Mouse (Mus musculus): ENCODE data around the gene Lrp1. TPM values are rescaled to one million over a fixed set of nuclear protein-coding genes. Genes with fewer than 3 reads are reported as not detected.

Gene Lrp1
- polyA plus RNA-seq, 1 experiment from 2014 or later = 23.2 TPM

- Histone ChIP-seq H3K9ac (peak overlapping the region; percentile 73), H3K4me1 (replicated peaks) (peaks cover 35% of the 10 kb centered on the region), H3K4me3 (replicated peaks) (peak overlapping the region; percentile 68), H3K27ac (replicated peaks) (peak overlapping the region; percentile 89), H3K36me3 (replicated peaks) (peaks cover 18% of the 10 kb centered on the region), H3K9me3 (replicated peaks) (no peaks in the 10 kb centered on the region), H3K4me2 (peak overlapping the region; percentile 93), H3K27me3 (peaks cover 8% of the 10 kb centered on the region)
- under 1% methylated on average over 25 of the region's 25 CpGs for WGBS (ENCODE audit: insufficient replicate concordance)
- peak; percentile 47 for ATAC-seq (ENCODE audit: insufficient read depth)
Observed at GRCm38 (mm10) chr10:127643553-127644238, 22.7 kb upstream of the Lrp1 start.

GRCm38 (mm10) chr10:127642772-127643552 lies 22.0 kb upstream of the Lrp1 start, which contains the start of gene Stat6:
TSS of gene Stat6 (plus strand) at chr10:127642986.
- 1% methylated on average over 37 of the region's 37 CpGs for WGBS (ENCODE audit: insufficient replicate concordance)

DNA sequence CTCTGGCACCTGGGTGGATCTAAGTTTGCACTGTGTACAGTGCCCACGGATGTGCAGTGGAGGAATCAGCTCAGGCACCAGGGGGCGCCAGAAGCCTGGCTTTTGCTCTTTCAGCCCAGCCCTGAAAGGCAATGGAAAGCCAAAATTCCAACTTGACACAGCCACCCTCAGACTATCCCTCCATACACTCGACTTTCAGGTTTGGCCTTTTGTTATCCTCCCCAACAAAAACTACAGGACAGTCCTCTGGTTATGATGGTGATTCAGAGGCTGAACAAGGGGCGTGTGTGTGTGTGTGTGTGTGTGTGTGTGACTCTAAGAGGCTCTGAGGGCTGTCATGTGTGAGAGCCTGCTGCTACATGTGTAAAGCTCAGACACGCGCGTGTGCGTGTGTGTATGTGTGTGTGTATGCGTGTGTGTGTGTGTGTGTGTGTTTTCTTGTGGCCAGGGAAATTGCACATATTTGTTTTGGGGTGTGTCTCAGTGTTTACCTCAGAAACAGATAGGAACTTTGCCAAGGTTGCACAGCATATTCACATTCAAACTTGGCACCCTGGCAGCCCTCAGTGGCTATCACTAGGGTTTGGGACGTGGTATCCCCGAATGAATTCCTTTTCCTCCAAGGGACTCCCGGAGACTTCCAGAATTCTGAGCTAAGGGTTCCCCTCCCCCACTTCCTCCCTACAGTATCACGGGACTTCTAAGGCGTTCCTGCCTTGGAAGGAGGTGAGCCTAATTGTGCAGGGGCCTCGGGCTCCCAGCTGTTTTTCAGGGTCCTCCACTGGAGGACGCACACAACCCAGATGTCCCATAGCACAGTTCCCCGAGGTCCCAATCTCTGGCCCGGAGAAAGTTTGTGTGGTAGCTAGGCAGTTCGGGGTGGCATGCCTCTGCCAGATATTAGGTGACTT lies 21.2 kb upstream of the Lrp1 start:
- H3K27ac ChIP-seq (replicated peaks) = peak overlapping the region; percentile 89
- H3K4me1 ChIP-seq (replicated peaks) = peaks cover 35% of the 10 kb centered on the region
- peak overlapping the region; percentile 73 for H3K9ac ChIP-seq
- no peaks in the 10 kb centered on the region for H3K9me3 ChIP-seq (replicated peaks)
- WGBS (ENCODE audit: insufficient replicate concordance) = 2% methylated on average over 19 of the region's 19 CpGs
- ATAC-seq (ENCODE audit: insufficient read depth) = peak; percentile 59
- peak overlapping the region; percentile 68 for H3K4me3 ChIP-seq (replicated peaks)
- peaks cover 8% of the 10 kb centered on the region for H3K27me3 ChIP-seq
- H3K36me3 ChIP-seq (replicated peaks) = peaks cover 2% of the 10 kb centered on the region; the same call in 1 of the 2 replicates
- H3K4me2 ChIP-seq = peak overlapping the region; percentile 93

More at GRCm38 (mm10) chr10:127642772-127643552, 22.0 kb upstream of the Lrp1 start, which contains the start of gene Stat6:
- Histone ChIP-seq H3K9me3 (replicated peaks) (no peaks in the 10 kb centered on the region), H3K4me2 (peak within 1 kb of the TSS; percentile 93), H3K4me1 (replicated peaks) (peaks cover 35% of the 10 kb centered on the region), H3K4me3 (replicated peaks) (peak within 1 kb of the TSS; percentile 68), H3K27me3 (peaks cover 8% of the 10 kb centered on the region), H3K36me3 (replicated peaks) (peaks cover 11% of the 10 kb centered on the region), H3K27ac (replicated peaks) (peak within 1 kb of the TSS; percentile 89), H3K9ac (peak within 1 kb of the TSS; percentile 73)
- peak; percentile 71 for ATAC-seq (ENCODE audit: insufficient read depth)

GRCm38 (mm10) chr10:127640421-127640820 lies 19.5 kb upstream of the Lrp1 start:
- Histone ChIP-seq H3K4me1 (replicated peaks) (peaks cover 35% of the 10 kb centered on the region), H3K27ac (replicated peaks) (no peak overlapping the region), H3K4me3 (replicated peaks) (no peak overlapping the region), H3K9me3 (replicated peaks) (no peaks in the 10 kb centered on the region), H3K36me3 (replicated peaks) (no peaks in the 10 kb centered on the region), H3K9ac (no peak overlapping the region), H3K27me3 (peaks cover 8% of the 10 kb centered on the region), H3K4me2 (no peak overlapping the region)
- ATAC-seq (ENCODE audit: insufficient read depth) = no peak
- 55% methylated on average over 5 of the region's 5 CpGs for WGBS (ENCODE audit: insufficient replicate concordance)

- H3K27ac ChIP-seq (replicated peaks) = 0 out of 2 replicates have a peak overlapping the region, but pooled peaks have one; percentile 24
- no peaks in the 10 kb centered on the region for H3K36me3 ChIP-seq (replicated peaks)
- H3K9me3 ChIP-seq (replicated peaks) = no peaks in the 10 kb centered on the region
- H3K9ac ChIP-seq = no peak overlapping the region
- H3K4me2 ChIP-seq = no peak overlapping the region
- WGBS (ENCODE audit: insufficient replicate concordance) = 41% methylated on average over 7 of the region's 7 CpGs
- H3K4me1 ChIP-seq (replicated peaks) = peaks cover 11% of the 10 kb centered on the region
- peak; percentile 51; the same call in 1 of the 2 replicates for ATAC-seq (ENCODE audit: insufficient read depth)
- H3K27me3 ChIP-seq = no peaks in the 10 kb centered on the region
- no peak overlapping the region for H3K4me3 ChIP-seq (replicated peaks)
Observed at GRCm38 (mm10) chr10:127632668-127633271, 11.8 kb upstream of the Lrp1 start.

GRCm38 (mm10) chr10:127631261-127632214 lies 10.6 kb upstream of the Lrp1 start:
- H3K4me1 ChIP-seq (replicated peaks) = peaks cover 11% of the 10 kb centered on the region
- H3K4me2 ChIP-seq = no peak overlapping the region
- peak; percentile 28; the same call in 1 of the 2 replicates for ATAC-seq (ENCODE audit: insufficient read depth)
- no peak overlapping the region for H3K27ac ChIP-seq (replicated peaks)
- H3K9me3 ChIP-seq (replicated peaks) = no peaks in the 10 kb centered on the region
- WGBS (ENCODE audit: insufficient replicate concordance) = 29% methylated on average over 10 of the region's 10 CpGs
- H3K27me3 ChIP-seq = no peaks in the 10 kb centered on the region
- no peak overlapping the region for H3K4me3 ChIP-seq (replicated peaks)
- no peak overlapping the region for H3K9ac ChIP-seq
- H3K36me3 ChIP-seq (replicated peaks) = no peaks in the 10 kb centered on the region

DNA sequence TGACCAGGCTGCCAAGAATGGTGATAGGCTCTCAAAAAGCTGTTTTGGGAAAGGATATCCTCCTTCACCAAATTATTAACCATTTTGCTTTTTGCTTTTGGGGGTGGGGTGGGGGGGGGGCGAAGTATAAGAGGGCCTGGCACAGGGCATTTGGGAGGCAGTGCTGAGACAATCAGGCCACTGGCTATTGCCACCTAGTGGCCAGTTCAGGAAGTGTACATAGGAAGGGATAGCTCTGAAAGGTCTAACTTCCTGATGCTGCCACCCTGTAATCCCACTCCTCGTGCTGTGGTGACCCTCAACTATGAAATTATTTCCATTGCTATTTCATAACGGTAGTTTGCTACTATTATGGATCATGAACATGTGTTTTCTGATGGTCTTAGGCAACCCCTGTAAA lies 5.5 kb upstream of the Lrp1 start:
- H3K4me1 ChIP-seq (replicated peaks) = peaks cover 6% of the 10 kb centered on the region; the same call in 1 of the 2 replicates
- no peak overlapping the region for H3K4me3 ChIP-seq (replicated peaks)
- ATAC-seq (ENCODE audit: insufficient read depth) = no peak

DNA sequence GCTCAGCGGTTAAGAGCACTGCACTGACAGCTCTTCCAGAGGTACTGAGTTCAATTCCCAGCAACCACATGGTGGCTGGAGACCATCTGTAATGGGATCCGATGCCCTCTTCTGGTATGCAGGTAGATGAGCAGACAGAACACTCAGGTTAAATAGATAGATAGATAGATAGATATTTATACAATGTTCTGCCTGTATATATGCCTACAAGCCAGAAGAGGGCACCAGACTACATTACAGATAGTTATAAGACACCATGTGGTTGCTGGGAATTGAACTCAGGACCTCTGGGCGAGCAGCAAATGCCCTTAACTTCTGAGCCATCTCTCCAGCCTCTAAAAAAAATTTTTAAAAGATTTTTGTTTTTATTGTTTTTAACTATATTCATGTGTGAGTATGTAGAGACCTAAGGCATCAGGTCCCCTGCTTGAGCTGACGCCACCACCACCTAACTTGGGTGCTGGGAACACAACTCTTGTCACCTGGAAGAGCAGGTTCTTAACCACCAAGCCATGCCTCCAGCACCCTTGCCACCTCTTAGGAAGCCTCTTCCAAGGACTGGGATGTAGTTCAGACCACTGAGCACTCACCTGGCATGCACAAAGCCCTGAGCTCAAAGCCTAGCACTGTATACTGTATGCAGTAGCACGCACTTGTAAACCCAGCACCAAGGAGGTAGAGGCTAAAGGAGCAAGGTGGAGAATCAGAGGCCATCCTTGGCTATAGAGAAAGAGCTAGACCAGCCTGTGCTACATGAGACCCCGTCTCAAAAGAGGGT lies 2.7 kb upstream of the Lrp1 start:
- Histone ChIP-seq H3K36me3 (replicated peaks) (no peaks in the 10 kb centered on the region), H3K27ac (replicated peaks) (no peak overlapping the region), H3K9ac (no peak overlapping the region), H3K9me3 (replicated peaks) (no peaks in the 10 kb centered on the region), H3K4me3 (replicated peaks) (no peak overlapping the region), H3K27me3 (peaks cover 42% of the 10 kb centered on the region), H3K4me1 (replicated peaks) (peaks cover 9% of the 10 kb centered on the region; the same call in 1 of the 2 replicates), H3K4me2 (no peak overlapping the region)
- ATAC-seq (ENCODE audit: insufficient read depth) = no peak
- WGBS (ENCODE audit: insufficient replicate concordance) = 71% methylated on average over 6 of the region's 6 CpGs

More for the DNA sequence above, 5.5 kb upstream of the Lrp1 start:
- Histone ChIP-seq H3K27me3 (peaks cover 14% of the 10 kb centered on the region), H3K27ac (replicated peaks) (no peak overlapping the region), H3K9me3 (replicated peaks) (no peaks in the 10 kb centered on the region), H3K9ac (no peak overlapping the region), H3K4me2 (no peak overlapping the region), H3K36me3 (replicated peaks) (no peaks in the 10 kb centered on the region)
- WGBS (ENCODE audit: insufficient replicate concordance) = 61% methylated on average over 3 of the region's 3 CpGs

DNA sequence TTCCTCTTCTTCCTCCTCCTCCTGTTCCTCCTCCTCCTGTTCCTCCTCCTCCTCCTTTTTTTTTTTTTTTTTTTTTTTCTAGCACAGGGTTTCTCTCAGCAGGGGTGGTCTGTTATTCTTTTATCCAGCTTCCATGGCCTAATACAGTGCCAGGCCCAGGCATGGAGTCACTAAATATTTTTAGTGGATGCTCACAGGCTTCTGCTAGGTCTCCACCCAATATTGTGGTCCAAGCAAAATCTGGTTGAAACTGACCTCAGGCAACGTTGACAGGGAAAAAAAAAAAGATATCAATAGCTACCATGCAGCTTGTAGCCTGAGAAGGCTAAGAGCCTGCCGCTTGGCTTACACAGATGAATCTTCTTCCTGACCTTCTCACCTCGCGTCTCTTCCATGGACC lies 1.7 kb upstream of the Lrp1 start:
- no peak overlapping the region for H3K4me2 ChIP-seq
- H3K27me3 ChIP-seq = peaks cover 52% of the 10 kb centered on the region
- no peaks in the 10 kb centered on the region for H3K9me3 ChIP-seq (replicated peaks)
- no peak overlapping the region for H3K4me3 ChIP-seq (replicated peaks)
- 53% methylated on average over 4 of the region's 4 CpGs for WGBS (ENCODE audit: insufficient replicate concordance)
- H3K9ac ChIP-seq = no peak overlapping the region
- H3K27ac ChIP-seq (replicated peaks) = peak overlapping the region; percentile 89
- peaks cover 14% of the 10 kb centered on the region; the same call in 1 of the 2 replicates for H3K4me1 ChIP-seq (replicated peaks)
- no peaks in the 10 kb centered on the region for H3K36me3 ChIP-seq (replicated peaks)
- ATAC-seq (ENCODE audit: insufficient read depth) = no peak

All from liver, embryonic 15.5 days (tissue).